Mouse (Mus musculus) lung, postnatal 14 days (tissue): ENCODE results near the gene Abca3.
A peak's percentile ranks its signal among the peaks of the same experiment; 100 is the strongest.
"Not testable (repeated sequence)": the region's sequence is repeated elsewhere in the genome, so short reads cannot be mapped to it uniquely, and the experiment has no call there.

Experiments
- DNase-seq: peaks from one replicate; pipeline ENCODE4 v3.0.0; 2021

Gene Abca3

DNA sequence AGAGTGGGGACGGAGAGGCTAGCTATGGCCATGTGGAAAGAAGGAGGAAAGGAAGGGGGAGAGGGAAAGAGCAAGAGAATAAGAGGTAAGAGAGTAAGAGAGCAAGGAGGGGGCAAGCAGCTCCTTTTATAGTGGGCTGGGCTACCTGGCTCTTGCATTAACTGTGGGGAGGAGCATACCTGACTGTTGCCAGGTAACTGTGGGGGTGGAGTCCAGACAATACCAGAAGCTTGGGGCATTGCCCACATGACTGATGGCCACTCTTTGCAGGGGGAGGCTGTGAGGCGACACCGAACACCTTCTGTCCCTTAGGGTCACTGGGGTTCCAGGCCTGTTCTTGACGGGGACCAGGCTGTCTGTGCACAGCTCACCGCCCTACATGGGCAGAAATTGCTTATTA, 37.0 kb downstream of the Abca3 start:
- no peak for DNase-seq

DNA sequence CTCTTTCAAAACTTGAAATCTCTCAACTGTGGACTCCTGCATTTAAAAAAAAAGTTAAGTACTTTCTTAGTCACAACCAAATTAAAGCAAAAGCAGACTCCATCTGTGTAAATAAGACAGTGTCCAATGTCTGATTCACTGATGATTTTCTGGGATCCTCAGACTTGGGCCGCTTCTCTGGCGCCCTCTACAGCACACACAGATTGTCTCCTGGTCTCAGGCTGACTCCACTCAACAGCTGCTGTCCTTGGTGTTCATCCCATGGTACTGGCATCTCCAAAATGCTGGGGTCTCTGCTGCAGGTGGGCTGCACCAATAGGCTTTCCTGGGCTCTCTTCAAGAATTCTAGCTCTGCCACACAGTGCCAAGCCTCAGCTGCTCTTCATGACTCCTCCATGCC, 38.1 kb downstream of the Abca3 start:
- DNase-seq = peak; percentile 70

DNA sequence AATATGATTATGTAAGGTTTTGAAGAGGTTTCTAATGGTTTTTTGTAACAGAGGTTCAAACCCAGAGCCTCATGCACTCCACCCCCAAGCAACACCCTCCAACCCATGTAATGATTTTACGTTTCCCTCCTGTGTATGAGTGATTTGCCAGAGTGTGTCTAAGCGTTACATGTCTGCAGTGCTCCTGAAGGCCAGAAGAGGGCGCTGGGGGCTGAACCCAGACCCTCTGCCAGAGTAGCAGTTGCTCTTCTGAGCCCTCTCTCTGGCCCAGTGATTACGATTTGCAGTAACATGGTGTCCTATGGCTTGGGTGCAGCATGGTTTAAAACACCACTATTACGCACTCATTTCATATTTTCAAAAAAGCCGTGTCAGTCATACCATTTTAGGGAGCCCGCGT, 39.4 kb downstream of the Abca3 start:
- no peak for DNase-seq

DNA sequence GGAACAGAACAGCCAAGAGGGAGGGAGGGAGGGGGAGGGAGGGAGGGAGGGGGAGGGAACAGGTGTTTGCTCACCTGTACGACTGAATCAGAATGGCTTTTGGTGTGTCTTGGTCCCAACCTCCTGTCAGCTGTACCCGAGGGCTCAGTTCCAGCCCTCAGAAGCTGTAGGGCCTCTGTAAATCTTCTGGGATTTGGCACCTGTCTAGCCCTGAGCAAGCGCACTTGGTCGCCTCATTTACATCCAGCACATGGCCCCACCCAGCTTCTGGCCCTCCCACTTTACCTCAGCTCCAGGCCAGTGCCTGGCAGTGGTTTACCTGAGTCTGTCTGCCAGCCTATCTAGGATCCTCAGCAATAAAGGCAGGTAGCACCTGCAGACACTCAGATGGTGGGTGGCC, 41.8 kb downstream of the Abca3 start:
- DNase-seq = no peak

DNA sequence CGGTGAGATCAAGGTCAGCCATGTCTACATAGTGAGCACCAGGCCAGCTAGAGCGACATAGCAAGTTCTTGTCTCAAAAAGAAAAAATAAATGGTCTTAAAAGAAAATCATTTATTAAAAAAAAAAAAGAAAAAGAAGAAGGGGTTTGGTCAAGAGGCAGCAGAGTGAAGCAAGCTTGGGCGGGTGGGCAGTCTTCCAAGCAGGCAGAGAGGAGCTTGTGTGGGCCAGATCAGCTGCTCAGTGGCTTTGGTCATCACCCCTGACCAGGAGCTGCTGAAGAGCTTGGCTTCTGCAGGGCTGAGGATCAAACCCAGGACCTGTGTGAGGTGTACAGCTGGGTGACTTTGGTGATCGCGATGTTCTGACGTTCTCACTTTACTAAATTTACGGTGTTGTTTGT, 42.7 kb downstream of the Abca3 start:
- peak; percentile 40 for DNase-seq

DNA sequence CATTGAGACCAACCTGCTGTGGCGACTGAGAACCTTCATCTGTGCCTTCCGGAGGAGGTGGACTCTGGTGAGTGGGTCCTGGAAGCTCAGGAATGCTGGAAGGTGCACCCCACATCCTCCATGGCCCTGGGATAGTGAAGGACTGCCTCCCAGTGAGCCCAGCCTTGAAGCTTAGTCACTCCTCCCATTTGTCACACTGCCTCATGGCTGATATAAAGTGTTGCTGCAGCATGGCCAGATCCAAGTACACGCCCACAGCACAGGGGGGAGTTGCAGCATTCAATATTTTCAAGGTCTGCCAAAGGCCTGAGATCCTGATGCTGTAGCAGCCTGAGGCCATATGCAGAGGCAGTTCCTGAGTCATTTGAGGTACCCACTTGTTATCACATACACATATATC, 50.6 kb downstream of the Abca3 start:
- no peak for DNase-seq

DNA sequence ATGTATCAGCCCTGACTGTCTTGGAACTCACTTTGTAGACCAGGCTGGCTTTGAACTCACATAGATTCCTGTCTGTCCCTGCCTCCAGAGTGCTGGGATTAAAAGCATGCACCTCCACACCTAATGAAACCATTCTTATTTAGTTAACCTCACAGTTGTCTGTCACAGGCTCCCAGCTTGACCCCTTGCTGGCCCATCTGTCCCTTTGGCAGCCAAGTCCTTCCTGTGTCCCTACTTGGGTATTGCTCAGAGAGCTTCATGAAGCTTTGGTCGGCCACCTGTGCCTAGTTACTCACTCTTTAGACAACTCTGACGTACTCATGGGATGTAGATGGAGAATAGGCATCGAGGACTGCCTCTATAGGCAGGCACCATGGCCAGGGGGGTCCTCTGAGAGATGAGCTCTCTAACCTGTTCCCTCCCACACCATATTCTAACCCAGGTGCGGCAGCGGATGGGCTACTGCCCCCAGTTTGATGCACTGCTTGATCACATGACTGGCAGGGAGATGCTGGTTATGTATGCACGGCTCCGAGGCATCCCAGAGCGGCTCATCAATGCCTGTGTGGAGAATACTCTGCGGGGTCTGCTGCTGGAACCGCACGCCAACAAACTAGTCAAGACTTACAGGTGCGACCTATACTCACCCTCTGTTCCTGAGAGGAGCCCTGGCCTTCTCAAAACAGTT, 55.5 kb downstream of the Abca3 start:
- DNase-seq = no peak

DNA sequence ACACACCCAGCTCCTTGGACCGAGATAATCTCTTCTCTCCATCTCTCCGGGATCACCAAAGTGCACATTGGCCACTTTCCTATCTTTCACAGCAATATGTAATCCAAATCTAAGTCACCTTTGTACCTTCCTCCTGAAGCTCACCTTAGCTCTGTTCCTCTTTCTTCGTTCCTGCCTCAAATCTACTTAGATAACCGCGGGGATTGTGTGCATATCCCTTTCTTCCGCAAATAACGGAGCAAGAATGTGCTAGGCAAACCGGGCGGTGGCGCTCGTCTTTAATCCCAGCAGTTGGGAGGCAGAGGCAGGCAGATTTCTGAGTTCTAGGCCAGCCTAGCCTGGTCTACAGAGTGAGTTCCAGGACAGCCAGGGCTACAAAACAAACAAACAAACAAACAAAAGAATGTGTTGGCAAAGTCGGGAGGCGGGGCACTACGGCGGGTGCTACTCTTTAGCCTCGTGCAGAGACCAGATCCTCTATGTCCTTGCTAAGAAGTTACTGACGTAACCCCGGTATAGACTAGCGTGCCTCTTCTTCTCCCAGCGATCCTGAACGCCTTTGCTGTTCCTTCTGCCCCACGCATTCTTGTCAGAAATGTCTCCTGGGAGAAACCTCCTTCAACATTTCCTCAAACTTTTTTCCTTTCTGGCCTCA, 61.9 kb downstream of the Abca3 start:
- DNase-seq = peak; percentile 20

DNA sequence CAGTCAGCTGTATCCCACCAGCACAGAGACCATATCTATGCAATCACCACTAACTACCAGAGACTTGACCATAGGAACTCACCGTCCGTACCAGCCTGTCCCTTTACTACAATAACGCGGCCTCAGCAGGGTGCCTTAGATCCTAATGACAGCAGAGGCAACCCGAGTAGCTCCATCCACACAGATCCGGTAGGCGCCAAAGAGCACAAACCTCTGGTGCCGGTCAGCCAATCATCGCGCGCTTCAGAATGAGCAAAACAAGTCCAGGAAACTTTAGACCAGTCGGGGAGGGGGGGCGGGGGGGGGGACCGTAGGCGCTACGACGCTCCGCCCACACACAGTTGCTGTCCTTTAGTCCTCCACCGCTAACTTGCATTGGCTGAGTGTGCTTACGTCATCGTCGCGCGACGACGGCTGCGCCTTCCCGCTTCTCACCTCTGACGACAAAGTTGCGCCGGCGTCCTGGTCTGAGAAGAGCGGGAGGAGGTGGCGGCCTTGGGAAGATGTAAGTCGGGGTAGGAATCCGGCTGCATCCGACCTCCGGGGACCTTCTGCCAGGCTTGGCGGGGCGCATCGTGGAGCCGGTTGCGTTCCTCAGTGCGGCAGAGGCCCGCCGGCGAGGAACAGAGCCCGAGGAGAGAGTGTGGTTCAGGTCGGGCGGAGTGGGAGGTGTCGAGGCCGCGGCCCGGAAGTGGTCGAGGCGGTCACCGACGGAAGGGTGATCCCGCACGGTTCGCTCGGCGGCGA, 62.7 kb downstream of the Abca3 start, which contains the start of gene Rnps1:
Gene Rnps1, plus strand, starts transcription at position 336 of the 747 bp plus-strand sequence.
- DNase-seq = peak; percentile 94

DNA sequence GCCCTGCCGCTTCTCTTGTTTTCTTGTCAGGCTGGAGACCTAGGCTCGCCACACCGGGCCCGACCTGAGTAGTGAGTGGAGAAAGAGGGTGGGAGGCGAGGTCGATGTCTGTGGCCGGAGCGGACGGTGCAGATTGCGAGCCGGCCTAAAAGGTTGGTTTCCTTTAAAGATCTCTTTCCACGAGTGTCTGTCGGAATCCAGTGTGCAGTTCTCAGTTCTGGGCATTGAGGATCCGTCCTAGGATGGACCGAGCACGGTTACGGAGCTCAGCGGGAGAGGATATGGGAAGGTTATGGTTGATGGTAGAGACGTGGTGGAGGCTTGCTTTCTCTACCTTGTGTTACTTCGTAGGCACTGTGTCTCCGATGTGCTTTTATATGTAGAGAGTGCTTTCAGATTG, 63.3 kb downstream of the Abca3 start:
- no peak for DNase-seq

DNA sequence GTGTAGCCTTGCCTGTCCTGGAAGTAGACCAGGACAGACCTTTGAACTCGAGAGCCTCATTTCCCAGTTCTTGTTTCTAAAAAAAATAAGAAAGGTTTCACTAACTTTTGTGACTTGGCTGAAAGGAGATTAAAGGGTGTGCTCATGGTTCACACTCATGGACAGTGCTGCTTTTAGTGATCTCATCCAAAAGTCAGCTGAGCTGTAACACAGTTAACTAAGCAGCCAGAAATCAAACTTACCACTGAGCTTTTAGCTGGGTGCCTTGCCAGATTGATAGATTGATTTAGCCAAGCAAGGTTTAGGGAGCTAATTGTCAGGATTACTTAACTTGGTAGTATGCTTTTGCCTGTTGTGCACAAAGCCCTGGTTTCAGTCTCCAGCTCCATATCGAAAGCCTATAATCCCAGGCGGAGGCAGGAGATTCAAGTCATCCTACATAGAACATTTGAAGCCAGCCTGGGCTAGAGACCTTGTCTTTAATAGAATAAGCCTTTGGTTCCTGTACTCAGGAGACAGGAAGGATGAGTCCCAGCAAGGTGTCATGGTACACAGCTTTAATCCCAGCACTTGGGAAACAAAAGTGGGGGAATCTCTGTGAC, 64.4 kb downstream of the Abca3 start:
- DNase-seq = no peak

DNA sequence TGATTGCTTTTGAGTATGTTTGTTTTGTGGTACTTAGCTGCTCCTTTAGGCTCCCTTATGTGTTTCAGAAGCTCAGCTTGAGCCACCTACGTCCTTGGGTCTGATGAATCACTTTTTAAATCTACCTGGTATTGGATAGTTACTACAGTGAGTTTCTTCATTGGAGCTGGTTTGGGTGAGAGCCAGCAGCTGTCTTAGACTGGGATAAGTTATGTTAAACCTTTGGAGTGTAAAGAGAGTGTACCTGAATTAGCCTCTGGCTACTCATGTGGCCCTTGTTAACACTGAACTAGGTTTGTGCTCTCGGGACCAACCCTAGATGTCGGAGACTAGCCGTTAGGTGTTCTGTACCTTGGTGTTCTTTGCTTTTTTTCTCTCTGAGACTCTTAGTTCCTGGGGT, 71.4 kb downstream of the Abca3 start:
- no peak for DNase-seq

DNA sequence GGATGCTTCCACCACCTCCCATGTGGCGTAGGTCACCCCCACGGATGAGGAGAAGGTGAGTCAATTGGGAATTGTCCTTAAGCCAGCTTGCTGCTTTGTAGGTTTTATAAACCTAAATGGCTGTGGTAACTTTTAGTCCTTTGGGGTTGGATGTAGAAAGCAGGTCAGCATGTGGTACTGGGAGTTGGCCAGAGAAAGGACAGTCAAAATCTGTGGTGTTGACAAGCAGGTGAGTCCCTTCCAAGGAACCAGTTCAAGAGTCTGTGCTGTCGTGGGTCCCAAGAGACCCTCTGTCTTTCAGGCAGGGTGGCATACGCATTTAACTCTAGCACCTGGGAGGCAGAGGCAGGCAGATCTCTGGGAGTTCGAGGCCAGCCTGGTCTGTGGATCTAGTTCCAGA, 72.7 kb downstream of the Abca3 start:
- DNase-seq = no peak

DNA sequence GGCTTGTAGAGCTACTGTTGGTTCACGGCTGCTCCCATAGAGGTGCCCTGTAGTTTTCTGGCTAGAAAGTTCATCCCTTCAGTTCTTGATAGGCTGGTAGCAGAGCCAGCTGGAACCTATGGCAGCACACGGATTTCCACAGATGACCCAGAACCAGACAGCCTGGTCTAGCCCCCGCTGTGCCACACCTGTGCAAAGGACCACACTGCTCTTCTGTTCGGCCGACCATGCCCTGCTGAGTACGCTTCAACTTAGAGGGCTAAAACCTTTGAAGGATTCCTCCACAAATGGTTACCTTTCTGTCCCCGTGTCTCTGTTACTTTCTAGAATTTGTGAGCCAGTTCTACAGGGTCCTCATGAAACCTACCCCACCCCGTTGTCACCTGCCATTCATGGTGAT, 73.6 kb downstream of the Abca3 start:
- DNase-seq = not testable (repeated sequence)

DNA sequence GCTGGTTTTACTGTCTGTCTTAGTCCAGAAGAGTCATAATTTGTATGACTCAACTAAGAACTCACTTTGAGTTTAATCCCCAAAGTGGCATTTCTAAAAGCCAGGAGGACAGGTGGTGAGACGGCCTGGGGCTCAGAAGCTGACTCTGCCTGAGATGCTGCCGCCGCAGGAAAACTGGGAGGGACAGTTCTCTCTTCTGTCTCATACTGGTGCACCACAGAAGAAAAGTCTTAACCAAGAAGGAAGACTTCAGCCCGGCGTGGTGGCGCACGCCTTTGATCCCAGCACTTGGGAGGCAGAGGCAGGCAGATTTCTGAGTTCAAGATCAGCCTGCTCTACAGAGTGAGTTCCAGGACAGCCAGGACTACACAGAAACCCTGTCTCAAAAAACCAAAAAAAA, 74.2 kb downstream of the Abca3 start:
- DNase-seq = no peak

DNA sequence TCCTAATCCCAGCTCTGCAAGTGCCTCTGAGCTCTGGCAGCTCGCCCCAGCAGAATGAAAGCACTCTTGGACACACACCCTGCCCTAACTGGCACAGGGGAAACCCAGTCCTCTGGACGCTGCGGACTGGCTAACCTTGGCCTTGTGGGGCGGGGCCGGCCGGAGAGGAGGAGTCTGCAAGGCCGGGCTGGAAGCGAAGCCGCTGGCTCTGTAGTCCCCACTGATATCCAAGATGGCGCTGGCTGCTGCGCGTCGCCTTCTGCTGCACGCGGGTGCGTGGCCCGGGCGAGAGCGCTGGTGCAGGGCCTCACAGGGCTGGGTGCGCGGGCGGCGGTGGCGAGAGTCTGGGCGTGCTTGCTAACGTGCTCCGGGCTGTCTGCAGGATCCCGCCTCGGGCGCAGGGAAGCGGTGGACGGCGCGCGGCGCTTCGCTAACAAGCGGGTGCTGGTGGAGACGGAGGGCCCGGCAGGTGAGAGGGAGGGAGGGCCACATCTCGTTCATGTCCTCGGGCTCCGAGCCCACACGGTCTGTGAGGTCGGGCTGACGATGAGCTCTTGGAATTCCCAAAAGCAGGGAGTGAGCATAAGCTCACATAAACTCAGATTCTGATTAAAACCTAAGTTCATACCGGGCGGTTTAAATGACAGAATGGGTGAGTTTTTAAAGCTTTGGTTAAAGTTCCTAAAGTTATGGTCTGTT, 74.9 kb downstream of the Abca3 start, which contains the start of gene Eci1:
Gene Eci1, plus strand, starts transcription at position 171 of the 699 bp plus-strand sequence.
- DNase-seq = peak; percentile 94

DNA sequence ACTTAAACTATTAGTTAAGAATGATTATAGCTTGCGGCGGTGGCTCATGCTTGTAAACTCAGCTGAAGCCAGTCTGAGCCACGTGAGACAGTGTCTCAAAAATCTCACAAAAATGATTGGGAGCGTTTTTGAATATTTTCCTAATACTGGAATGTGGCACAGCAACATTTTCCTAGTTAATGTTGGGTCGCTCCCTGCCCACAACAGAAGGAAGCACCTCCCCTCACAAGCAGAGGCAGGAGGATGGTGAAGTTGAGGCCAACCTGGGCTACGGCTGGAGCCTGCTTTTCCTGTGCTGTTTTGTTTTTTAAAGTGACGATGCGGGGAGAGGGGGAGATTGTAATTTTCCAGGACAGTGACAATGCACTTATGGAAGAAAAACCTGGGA, 75.4 kb downstream of the Abca3 start:
- DNase-seq = no peak

DNA sequence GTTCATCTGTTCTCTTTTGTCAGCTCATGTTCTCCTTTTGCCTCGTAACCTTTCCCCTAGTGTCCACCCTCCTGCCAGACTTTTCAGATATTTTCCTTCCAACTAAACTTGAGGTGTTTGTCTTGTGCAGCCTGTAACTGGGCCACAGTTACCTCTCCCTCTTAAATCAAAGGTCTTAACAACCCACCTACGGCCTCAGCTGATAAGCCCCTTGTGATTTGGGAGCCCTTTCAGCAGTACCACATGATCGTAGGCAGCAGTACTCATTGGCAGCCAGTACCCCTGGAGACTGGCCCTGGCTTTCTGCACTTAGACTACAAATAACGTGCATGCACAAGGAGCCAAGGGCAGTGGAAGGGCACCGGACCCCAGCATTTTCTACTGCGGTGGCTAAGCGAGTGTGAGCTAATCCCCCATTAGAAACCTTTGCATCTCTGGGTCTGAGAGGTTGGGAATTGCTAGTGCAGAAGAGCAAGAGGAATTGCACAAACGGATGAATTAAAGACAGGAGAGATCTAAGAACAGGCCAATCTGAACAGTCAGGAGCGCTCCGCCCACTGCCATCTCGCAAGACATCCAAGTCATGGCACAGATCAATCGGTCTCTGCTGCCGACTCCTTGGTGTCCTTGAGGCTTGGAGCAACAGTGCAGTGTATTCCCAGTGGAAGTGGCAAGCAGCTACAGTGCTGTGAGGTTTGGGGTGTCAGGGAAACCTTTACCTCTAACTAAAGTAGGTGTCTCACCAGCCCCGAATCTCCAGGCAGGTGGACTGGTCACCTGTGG, 77.6 kb downstream of the Abca3 start:
- no peak for DNase-seq

DNA sequence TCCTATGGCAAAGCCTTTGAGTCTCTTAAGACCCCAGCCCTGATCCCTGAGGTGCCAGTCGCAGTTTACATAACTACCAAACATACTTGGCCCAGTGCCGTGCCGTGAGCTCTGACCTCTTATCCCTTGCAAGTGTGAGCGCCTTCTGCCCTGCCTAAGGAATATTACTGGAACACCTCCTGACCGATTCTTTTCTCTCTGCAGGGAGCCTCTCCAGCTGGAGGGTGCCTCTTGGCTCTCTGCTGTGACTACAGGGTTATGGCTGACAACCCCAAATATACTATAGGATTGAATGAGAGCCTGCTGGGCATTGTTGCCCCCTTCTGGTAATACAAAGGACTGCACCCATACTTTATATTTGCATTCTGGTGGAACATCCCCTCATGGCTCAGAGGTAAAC, 85.3 kb downstream of the Abca3 start:
- DNase-seq = peak; percentile 37

DNA sequence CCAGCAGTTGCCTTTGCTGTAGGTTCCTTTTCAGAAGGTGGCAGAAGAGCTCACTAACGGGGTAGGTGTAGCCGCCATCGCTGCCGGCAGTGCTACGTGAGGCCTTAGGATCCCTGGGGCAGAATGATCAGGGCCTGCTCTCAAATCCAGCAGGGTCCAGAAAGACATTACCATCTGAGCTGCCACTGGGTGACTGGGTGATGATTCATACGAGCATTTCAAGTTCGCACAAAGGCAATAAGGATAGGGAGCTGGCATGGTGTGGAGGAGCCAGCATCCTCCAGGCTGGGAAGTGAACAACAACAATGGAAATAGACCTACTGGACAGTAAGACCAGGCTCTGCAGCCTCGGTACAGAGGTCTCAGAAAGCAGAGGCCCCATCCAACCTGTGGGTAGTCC, 88.6 kb downstream of the Abca3 start:
- no peak for DNase-seq

DNA sequence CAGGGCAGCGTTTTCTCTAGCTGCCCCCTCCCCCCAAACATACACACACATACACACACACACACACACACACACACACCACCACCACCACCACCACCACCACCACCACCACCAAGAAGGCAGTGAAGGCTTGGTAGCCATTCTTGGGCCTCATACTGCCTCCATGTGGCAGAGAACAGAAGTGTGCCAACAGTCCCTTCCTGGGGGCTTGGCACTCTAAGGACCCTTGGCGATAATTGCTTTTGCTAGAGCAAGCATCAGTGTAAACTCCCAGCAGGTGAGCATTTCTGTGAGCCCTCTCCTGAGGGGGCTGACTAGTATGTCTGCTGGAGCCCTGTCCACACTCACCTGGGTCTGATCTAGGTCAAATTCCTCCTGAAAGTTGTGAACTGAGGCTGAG, 89.4 kb downstream of the Abca3 start:
- no peak for DNase-seq

DNA sequence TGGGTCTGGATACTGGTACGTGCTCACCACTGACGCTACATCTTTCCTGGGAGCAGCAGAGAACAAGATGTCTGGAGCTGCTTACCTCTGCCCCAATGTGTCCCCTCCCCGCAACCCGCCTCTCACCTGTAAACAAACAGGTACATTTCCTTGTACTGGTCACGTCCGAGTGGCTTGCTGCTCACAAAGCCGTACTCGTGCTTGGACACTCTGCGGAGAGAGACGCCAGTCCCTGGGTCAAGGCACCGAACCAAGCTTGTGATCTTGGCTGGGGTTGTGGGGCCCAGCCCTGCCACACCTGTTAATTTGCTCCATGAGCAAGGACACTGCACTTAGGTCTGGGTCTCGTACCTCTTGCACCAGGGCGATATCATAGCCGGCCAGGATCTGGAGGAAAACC, 90.4 kb downstream of the Abca3 start:
- DNase-seq = no peak
